Mouse (Mus musculus): ENCODE data around the gene Gm13277.
"Not testable (repeated sequence)": the region's sequence is repeated elsewhere in the genome, so short reads cannot be mapped to it uniquely, and the experiment has no call there.

DNA sequence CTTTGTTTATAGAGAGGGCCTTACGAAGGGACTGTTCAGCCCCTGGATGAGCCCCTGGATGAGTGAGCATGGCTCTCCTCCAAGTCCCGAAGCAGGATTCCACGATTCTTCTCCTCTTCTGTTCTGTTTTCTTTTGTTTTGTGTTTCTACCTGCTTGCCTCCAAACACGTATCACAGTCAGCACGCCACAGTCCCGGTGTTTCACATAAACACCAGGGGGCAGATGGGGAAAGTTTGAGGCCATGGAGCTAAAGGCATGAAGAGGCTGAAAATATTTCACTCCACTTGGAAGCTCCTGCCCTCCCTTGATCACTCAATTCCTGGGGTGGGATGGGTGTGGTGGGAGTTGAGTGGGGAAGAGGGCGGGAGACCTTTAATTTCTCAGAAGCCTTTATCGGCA is 26.7 kb upstream of the Gm13277 start:
- not testable (repeated sequence) for TF ChIP-seq CTCF (IDR thresholded peaks at IDR 0.05; ENCODE audit: borderline replicate concordance, insufficient read depth, low read length); POLR2A (IDR thresholded peaks at IDR 0.05; ENCODE audit: low read depth, low read length)
